Mouse (Mus musculus): ENCODE results near the gene Neu1. TPM values are rescaled to one million over a fixed set of nuclear protein-coding genes. Genes with fewer than 3 reads are reported as not detected.
"Not testable (repeated sequence)": the region's sequence is repeated elsewhere in the genome, so short reads cannot be mapped to it uniquely, and the experiment has no call there.

The Neu1 gene
- polyA plus RNA-seq, 1 experiment from 2014 or later = 118 TPM

- Histone ChIP-seq H3K4me2 (replicated peaks) (peak overlapping the region; percentile 82), H3K4me1 (replicated peaks) (peaks cover 29% of the 10 kb centered on the region), H3K9ac (peak overlapping the region; percentile 93), H3K9me3 (no peaks in the 10 kb centered on the region), H3K36me3 (peaks cover 8% of the 10 kb centered on the region), H3K4me3 (replicated peaks) (peak overlapping the region; percentile 78), H3K27ac (peak overlapping the region; percentile 94), H3K27me3 (replicated peaks) (no peaks in the 10 kb centered on the region)
- no peak for ATAC-seq
- WGBS = 93% methylated on average over 15 of the region's 15 CpGs
These were observed 35.3 kb upstream of the Neu1 start for GRCm38 (mm10) chr17:34895724-34896123.

GRCm38 (mm10) chr17:34896366-34896765, 34.7 kb upstream of the Neu1 start:
- 85% methylated on average over 17 of the region's 17 CpGs for WGBS
- Histone ChIP-seq H3K4me1 (replicated peaks) (peaks cover 29% of the 10 kb centered on the region), H3K27ac (peak overlapping the region; percentile 41; the same call in 1 of the 2 replicates), H3K4me3 (replicated peaks) (no peak overlapping the region), H3K4me2 (replicated peaks) (peak overlapping the region; percentile 82; the same call in 1 of the 2 replicates), H3K36me3 (peaks cover 11% of the 10 kb centered on the region), H3K9me3 (no peaks in the 10 kb centered on the region), H3K9ac (0 out of 2 replicates have a peak overlapping the region, but pooled peaks have one; percentile 93), H3K27me3 (replicated peaks) (no peaks in the 10 kb centered on the region)
- ATAC-seq = no peak

- Histone ChIP-seq H3K4me3 (replicated peaks) (peak overlapping the region; percentile 97), H3K9ac (peak overlapping the region; percentile 94), H3K27me3 (replicated peaks) (no peaks in the 10 kb centered on the region), H3K9me3 (no peaks in the 10 kb centered on the region), H3K4me2 (replicated peaks) (peak overlapping the region; percentile 76), H3K36me3 (peaks cover 12% of the 10 kb centered on the region), H3K4me1 (replicated peaks) (peaks cover 29% of the 10 kb centered on the region), H3K27ac (peak overlapping the region; percentile 96)
- 14% methylated on average over 10 of the region's 10 CpGs for WGBS
- ATAC-seq = 0 out of 2 replicates have a peak, but pooled peaks have one; percentile 9
These were observed 33.5 kb upstream of the Neu1 start for GRCm38 (mm10) chr17:34897373-34898159.

- ATAC-seq = peak; percentile 57
- H3K4me2 ChIP-seq (replicated peaks) = peak within 1 kb of the TSS; percentile 76
- H3K27me3 ChIP-seq (replicated peaks) = no peaks in the 10 kb centered on the region
- H3K9me3 ChIP-seq = no peaks in the 10 kb centered on the region
- H3K36me3 ChIP-seq = peaks cover 17% of the 10 kb centered on the region
- peak within 1 kb of the TSS; percentile 97 for H3K4me3 ChIP-seq (replicated peaks)
- peaks cover 26% of the 10 kb centered on the region for H3K4me1 ChIP-seq (replicated peaks)
- peak within 1 kb of the TSS; percentile 94 for H3K9ac ChIP-seq
- peak within 1 kb of the TSS; percentile 96 for H3K27ac ChIP-seq
- under 1% methylated on average over 35 of the region's 44 CpGs for WGBS
These were observed 32.9 kb upstream of the Neu1 start, which contains the start of the genes C2 and Ehmt2 for GRCm38 (mm10) chr17:34898160-34898586. TSS of gene C2 (minus strand) at chr17:34898265. TSS of gene Ehmt2 (plus strand) at chr17:34898469.

- Histone ChIP-seq H3K9ac (peak overlapping the region; percentile 94), H3K9me3 (no peaks in the 10 kb centered on the region), H3K36me3 (peaks cover 22% of the 10 kb centered on the region), H3K4me3 (replicated peaks) (peak overlapping the region; percentile 97), H3K27me3 (replicated peaks) (no peaks in the 10 kb centered on the region), H3K27ac (peak overlapping the region; percentile 96), H3K4me2 (replicated peaks) (peak overlapping the region; percentile 76), H3K4me1 (replicated peaks) (peaks cover 24% of the 10 kb centered on the region)
- ATAC-seq = peak; percentile 5; the same call in 1 of the 2 replicates
- WGBS = 0% methylated on average over 7 of the region's 47 CpGs
These were observed 32.4 kb upstream of the Neu1 start for GRCm38 (mm10) chr17:34898706-34899052.

DNA sequence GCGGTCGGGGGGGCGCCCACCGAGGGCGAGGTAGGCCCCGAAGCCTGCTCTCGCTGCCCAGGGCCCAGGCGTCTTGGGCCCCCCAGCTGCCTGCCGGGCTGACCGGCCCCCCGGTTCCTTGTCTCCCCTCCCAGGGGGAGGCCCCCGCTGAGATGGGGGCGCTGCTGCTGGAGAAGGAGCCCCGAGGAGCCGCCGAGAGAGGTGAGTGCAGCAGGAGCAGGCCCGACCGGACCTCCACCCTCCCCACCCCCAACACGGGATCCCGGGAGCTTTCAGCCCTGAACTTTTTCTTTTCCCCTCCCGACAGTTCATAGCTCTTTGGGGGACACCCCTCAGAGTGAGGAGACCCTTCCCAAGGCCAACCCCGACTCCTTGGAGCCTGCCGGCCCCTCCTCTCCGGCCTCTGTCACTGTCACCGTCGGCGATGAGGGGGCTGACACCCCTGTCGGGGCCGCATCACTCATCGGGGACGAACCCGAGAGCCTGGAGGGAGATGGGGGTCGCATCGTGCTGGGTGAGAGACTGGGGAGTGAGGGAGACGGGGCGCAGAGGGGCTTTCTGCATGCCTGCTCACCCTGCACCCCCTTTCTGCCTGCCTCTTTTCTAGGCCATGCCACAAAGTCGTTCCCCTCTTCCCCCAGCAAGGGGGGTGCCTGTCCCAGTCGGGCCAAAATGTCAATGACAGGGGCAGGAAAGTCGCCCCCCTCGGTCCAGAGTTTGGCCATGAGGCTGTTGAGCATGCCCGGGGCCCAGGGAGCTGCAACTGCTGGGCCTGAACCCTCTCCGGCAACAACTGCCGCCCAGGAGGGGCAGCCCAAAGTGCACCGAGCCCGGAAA, 31.8 kb upstream of the Neu1 start:
- peak overlapping the region; percentile 96 for H3K27ac ChIP-seq
- under 1% methylated on average over 42 of the region's 45 CpGs for WGBS

GRCm38 (mm10) chr17:34899890-34900243, 31.2 kb upstream of the Neu1 start:
- H3K4me2 ChIP-seq (replicated peaks) = peak overlapping the region; percentile 76
- H3K9me3 ChIP-seq = no peaks in the 10 kb centered on the region
- WGBS = 2% methylated on average over 5 of the region's 5 CpGs
- peak overlapping the region; percentile 97 for H3K4me3 ChIP-seq (replicated peaks)
- ATAC-seq = no peak
- H3K27ac ChIP-seq = peak overlapping the region; percentile 96
- H3K36me3 ChIP-seq = peaks cover 26% of the 10 kb centered on the region
- peaks cover 21% of the 10 kb centered on the region for H3K4me1 ChIP-seq (replicated peaks)
- no peaks in the 10 kb centered on the region for H3K27me3 ChIP-seq (replicated peaks)
- peak overlapping the region; percentile 94 for H3K9ac ChIP-seq

More for the DNA sequence above, 31.8 kb upstream of the Neu1 start:
- Histone ChIP-seq H3K36me3 (peaks cover 25% of the 10 kb centered on the region), H3K4me3 (replicated peaks) (peak overlapping the region; percentile 97), H3K4me1 (replicated peaks) (peaks cover 21% of the 10 kb centered on the region), H3K9me3 (no peaks in the 10 kb centered on the region), H3K4me2 (replicated peaks) (peak overlapping the region; percentile 76), H3K9ac (peak overlapping the region; percentile 94), H3K27me3 (replicated peaks) (no peaks in the 10 kb centered on the region)
- ATAC-seq = peak; percentile 6

GRCm38 (mm10) chr17:34900826-34901225, 30.2 kb upstream of the Neu1 start:
- H3K4me1 ChIP-seq (replicated peaks) = peaks cover 15% of the 10 kb centered on the region
- not testable (repeated sequence) for H3K27ac ChIP-seq; H3K9ac ChIP-seq; ATAC-seq; H3K4me3 ChIP-seq (replicated peaks); H3K27me3 ChIP-seq (replicated peaks); H3K9me3 ChIP-seq
- H3K36me3 ChIP-seq = peaks cover 34% of the 10 kb centered on the region
- H3K4me2 ChIP-seq (replicated peaks) = peak overlapping the region; percentile 76; the same call in 1 of the 2 replicates

DNA sequence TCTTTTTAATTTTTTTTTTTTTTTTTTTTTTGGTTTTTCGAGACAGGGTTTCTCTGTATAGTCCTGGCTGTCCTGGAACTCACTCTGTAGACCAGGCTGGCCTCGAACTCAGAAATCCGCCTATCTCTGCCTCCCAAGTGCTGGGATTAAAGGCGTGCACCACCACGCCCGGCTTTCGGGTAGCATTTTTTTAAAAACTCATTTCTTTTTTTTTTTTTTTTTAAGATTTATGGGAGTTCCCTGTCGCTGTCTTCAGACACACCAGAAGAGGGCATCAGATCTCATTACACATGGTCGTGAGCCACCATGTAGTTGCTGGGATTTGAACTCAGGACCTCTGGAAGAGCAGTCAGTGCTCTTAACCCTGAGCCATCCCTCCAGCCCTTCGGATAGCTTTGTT, 29.1 kb upstream of the Neu1 start:
- H3K36me3 ChIP-seq = peaks cover 38% of the 10 kb centered on the region
- not testable (repeated sequence) for H3K4me1 ChIP-seq (replicated peaks); ATAC-seq; H3K9me3 ChIP-seq; H3K9ac ChIP-seq; H3K4me3 ChIP-seq (replicated peaks); H3K27me3 ChIP-seq (replicated peaks); H3K4me2 ChIP-seq (replicated peaks); H3K27ac ChIP-seq
- WGBS = 89% methylated on average over 9 of the region's 10 CpGs

DNA sequence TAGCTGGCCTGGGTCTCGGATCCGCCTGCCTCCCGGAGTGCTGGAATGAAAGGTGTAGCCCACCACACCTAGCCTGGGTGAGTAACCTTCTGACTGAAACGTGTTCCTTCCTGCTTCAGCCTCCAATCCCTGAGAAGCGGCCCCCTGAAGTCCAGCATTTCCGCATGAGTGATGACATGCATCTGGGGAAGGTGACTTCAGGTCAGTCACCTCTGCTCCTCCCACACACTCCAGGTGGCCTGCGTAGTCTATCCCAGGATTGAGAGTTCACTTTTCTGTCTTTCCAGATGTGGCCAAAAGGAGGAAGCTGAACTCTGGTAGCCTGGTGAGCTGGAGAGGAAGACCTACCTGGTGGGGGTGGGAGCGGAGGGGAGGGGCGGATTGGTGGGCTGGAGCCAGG, 28.2 kb upstream of the Neu1 start:
- no peaks in the 10 kb centered on the region for H3K27me3 ChIP-seq (replicated peaks)
- H3K4me3 ChIP-seq (replicated peaks) = no peak overlapping the region
- ATAC-seq = no peak
- no peak overlapping the region for H3K27ac ChIP-seq
- H3K4me1 ChIP-seq (replicated peaks) = 0 out of 2 replicates have a peak, but pooled peaks cover 1% of the 10 kb centered on the region
- H3K9me3 ChIP-seq = no peaks in the 10 kb centered on the region
- 83% methylated on average over 9 of the region's 9 CpGs for WGBS
- H3K9ac ChIP-seq = no peak overlapping the region
- H3K36me3 ChIP-seq = peaks cover 47% of the 10 kb centered on the region
- no peak overlapping the region for H3K4me2 ChIP-seq (replicated peaks)

DNA sequence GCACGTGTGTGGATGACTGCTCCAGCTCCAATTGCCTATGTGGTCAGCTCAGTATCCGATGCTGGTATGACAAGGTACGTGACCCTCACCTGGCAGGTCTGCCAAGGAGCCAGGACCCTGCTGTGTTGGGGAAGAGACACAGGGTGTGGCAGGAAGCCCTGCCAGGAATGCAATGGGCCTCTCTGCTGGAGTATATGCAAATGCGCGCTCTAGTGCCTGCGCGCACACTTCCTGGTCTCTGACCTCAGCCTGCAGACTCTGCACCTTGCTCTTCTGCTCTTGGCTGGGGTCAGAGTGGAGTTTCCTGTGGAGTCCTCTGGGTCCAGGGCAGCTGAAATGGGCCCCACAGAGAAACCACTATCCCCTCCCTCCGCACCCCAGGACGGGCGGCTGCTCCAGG, 20.1 kb upstream of the Neu1 start:
- WGBS = 61% methylated on average over 10 of the region's 10 CpGs
- H3K36me3 ChIP-seq = peaks cover 64% of the 10 kb centered on the region
- ATAC-seq = peak; percentile 68
- H3K9me3 ChIP-seq = no peaks in the 10 kb centered on the region
- no peaks in the 10 kb centered on the region for H3K27me3 ChIP-seq (replicated peaks)
- H3K9ac ChIP-seq = no peak overlapping the region
- no peak overlapping the region for H3K4me3 ChIP-seq (replicated peaks)
- peak overlapping the region; percentile 69 for H3K27ac ChIP-seq
- no peak overlapping the region for H3K4me2 ChIP-seq (replicated peaks)
- peaks cover 14% of the 10 kb centered on the region for H3K4me1 ChIP-seq (replicated peaks)

DNA sequence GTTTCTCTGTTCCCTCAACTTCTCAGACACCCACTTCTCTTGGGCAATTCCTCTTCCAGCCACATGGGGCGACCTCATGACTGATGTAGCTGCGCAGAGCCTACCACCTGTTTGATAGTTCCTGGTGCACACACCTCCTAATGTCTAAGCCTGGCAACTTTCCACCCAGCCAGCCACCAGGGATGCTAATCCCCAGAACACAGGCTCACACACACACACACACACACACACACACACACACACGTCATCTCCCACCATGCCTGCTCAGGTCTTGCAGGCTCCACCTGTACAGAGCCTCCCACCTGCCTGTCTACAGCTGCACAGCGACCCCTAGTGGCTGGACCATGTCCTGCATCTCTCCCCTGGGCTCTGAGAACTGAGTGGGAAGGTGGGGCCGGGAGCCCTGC, 19.1 kb upstream of the Neu1 start:
- Histone ChIP-seq H3K36me3 (peaks cover 54% of the 10 kb centered on the region), H3K4me1 (replicated peaks) (peaks cover 14% of the 10 kb centered on the region), H3K27ac (0 out of 2 replicates have a peak overlapping the region, but pooled peaks have one; percentile 69), H3K9me3 (no peaks in the 10 kb centered on the region), H3K4me3 (replicated peaks) (no peak overlapping the region), H3K27me3 (replicated peaks) (no peaks in the 10 kb centered on the region), H3K4me2 (replicated peaks) (no peak overlapping the region), H3K9ac (no peak overlapping the region)
- 38% methylated on average over 5 of the region's 5 CpGs for WGBS
- peak; percentile 55 for ATAC-seq

Data from intestine, embryonic 15.5 days (tissue).